Mouse (Mus musculus): ENCODE results near the gene Uhmk1. TPM values are rescaled to one million over a fixed set of nuclear protein-coding genes. Genes with fewer than 3 reads are reported as not detected.

Uhmk1 gene
- total and polyA plus RNA-seq, 3 experiments, result 22.7 to 32.5 (median 25.0) TPM

- Histone ChIP-seq H3K36me3 (replicated peaks in 1 of 2; ENCODE audit: control insufficient read depth in 1 of 2, insufficient read depth in 1 of 2, low read length in 1 of 2) (peaks cover 32 to 72% of the 10 kb centered on the region in 2 experiments), H3K27ac (ENCODE audit: insufficient read depth, low read depth) (no peak overlapping the region; the same call in 1 of the 2 replicates), H3K4me3 (replicated peaks in 1 of 3; ENCODE audit: low read depth in 2 of 3, low read length in 2 of 3, poor library complexity in 1 of 3) (no peak overlapping the region), H3K4me2 (ENCODE audit: insufficient read depth, low read depth, poor library complexity, severe bottlenecking) (no peak overlapping the region), H3K9ac (ENCODE audit: insufficient read depth, low read depth) (no peak overlapping the region), H3K9me3 (replicated peaks; ENCODE audit: low read length) (no peaks in the 10 kb centered on the region), H3K27me3 (replicated peaks) (no peaks in the 10 kb centered on the region), H3K79me2 (replicated peaks; ENCODE audit: control insufficient read depth, extremely low read depth, insufficient read depth, poor library complexity, severe bottlenecking) (peaks cover 11% of the 10 kb centered on the region), H3K4me1 (ENCODE audit: control insufficient read depth in 1 of 2, insufficient read depth in 2 of 2) (peaks cover 3 to 25% of the 10 kb centered on the region in 2 experiments)
- no peak for DNase-seq (ENCODE audit: extremely low read depth)
- no peak for TF ChIP-seq MAX (IDR thresholded peaks at IDR 0.05; ENCODE audit: low read length)
- no peak for TF ChIP-seq MAFK (IDR thresholded peaks at IDR 0.05; ENCODE audit: insufficient replicate concordance, low read length)
- no peak for TF ChIP-seq GABPA (IDR thresholded peaks at IDR 0.05; ENCODE audit: insufficient replicate concordance, low read depth, low read length)
- no peak for TF ChIP-seq USF1 (IDR thresholded peaks at IDR 0.05; ENCODE audit: low read depth, low read length)
- TF ChIP-seq MYC (IDR thresholded peaks at IDR 0.05; ENCODE audit: low read depth, low read length), result no peak
- dilution Hi-C loops (cut with MboI; ENCODE audit: extremely low pct_ligation_motif_present, extremely low pct_unique_long_range_greater_than_20kb, low sequenced_read_pairs) (no loop called here), in situ Hi-C loops (cut with MboI; ENCODE audit: low pct_ligation_motif_present, low pct_unique_long_range_greater_than_20kb, low sequenced_read_pairs) (loop anchor here (25.0 kb wide), 1 partner anchor 628 kb away; the partner anchor contains the start of gene Nuf2)
Observed at GRCm38 (mm10) chr1:170164913-170165312, 50.3 kb downstream of the Uhmk1 start.

GRCm38 (mm10) chr1:170164053-170164614 lies 51.1 kb downstream of the Uhmk1 start:
- dilution Hi-C loops (cut with MboI; ENCODE audit: extremely low pct_ligation_motif_present, extremely low pct_unique_long_range_greater_than_20kb, low sequenced_read_pairs) (no loop called here), in situ Hi-C loops (cut with MboI; ENCODE audit: low pct_ligation_motif_present, low pct_unique_long_range_greater_than_20kb, low sequenced_read_pairs) (loop anchor here (25.0 kb wide), 1 partner anchor 627 kb away; the partner anchor contains the start of gene Nuf2)
- no peak overlapping the region for H3K4me3 ChIP-seq (replicated peaks in 1 of 3; ENCODE audit: low read depth in 2 of 3, low read length in 2 of 3, poor library complexity in 1 of 3)
- DNase-seq (ENCODE audit: extremely low read depth), result no peak
- H3K27me3 ChIP-seq (replicated peaks), result no peaks in the 10 kb centered on the region
- H3K36me3 ChIP-seq (replicated peaks in 1 of 2; ENCODE audit: control insufficient read depth in 1 of 2, insufficient read depth in 1 of 2, low read length in 1 of 2), result peaks cover 29 to 73% of the 10 kb centered on the region in 2 experiments
- H3K9me3 ChIP-seq (replicated peaks; ENCODE audit: low read length), result no peaks in the 10 kb centered on the region
- H3K4me1 ChIP-seq (ENCODE audit: control insufficient read depth in 1 of 2, insufficient read depth in 2 of 2), result peaks cover 0 to 19% of the 10 kb centered on the region in 2 experiments; a peak in 1 of 4 replicates
- H3K9ac ChIP-seq (ENCODE audit: insufficient read depth, low read depth), result no peak overlapping the region
- no peak overlapping the region for H3K4me2 ChIP-seq (ENCODE audit: insufficient read depth, low read depth, poor library complexity, severe bottlenecking)
- peaks cover 7% of the 10 kb centered on the region for H3K79me2 ChIP-seq (replicated peaks; ENCODE audit: control insufficient read depth, extremely low read depth, insufficient read depth, poor library complexity, severe bottlenecking)
- no peak overlapping the region for H3K27ac ChIP-seq (ENCODE audit: insufficient read depth, low read depth)
- TF ChIP-seq ELF1 (IDR thresholded peaks at IDR 0.05; ENCODE audit: low read depth, low read length) (no peak), ZNF384 (IDR thresholded peaks at IDR 0.05; ENCODE audit: low read depth, low read length) (no peak), MAFK (IDR thresholded peaks at IDR 0.05; ENCODE audit: insufficient replicate concordance, low read length) (no peak), SMC3 (IDR thresholded peaks at IDR 0.05; ENCODE audit: low read depth, low read length) (no peak), USF1 (IDR thresholded peaks at IDR 0.05; ENCODE audit: low read depth, low read length) (no peak), USF2 (conservative IDR thresholded peaks at IDR 0.05; ENCODE audit: low read depth, low read length) (no peak), MAX (IDR thresholded peaks at IDR 0.05; ENCODE audit: low read length) (no peak), UBTF (IDR thresholded peaks at IDR 0.05; ENCODE audit: low read depth, low read length) (no peak), JUND (conservative IDR thresholded peaks at IDR 0.05; ENCODE audit: low read depth, low read length) (no peak), SIN3A (IDR thresholded peaks at IDR 0.05; ENCODE audit: low read length) (no peak), MEF2A (IDR thresholded peaks at IDR 0.05; ENCODE audit: borderline replicate concordance, low read depth, low read length) (no peak), GABPA (IDR thresholded peaks at IDR 0.05; ENCODE audit: insufficient replicate concordance, low read depth, low read length) (no peak), IRF4 (IDR thresholded peaks at IDR 0.05; ENCODE audit: low read depth, low read length) (no peak)

Measured in CH12.LX (cell line).